Mouse (Mus musculus): ENCODE measurements around the gene Trim72.
"Not testable (repeated sequence)": the region's sequence is repeated elsewhere in the genome, so short reads cannot be mapped to it uniquely, and the experiment has no call there.

The Trim72 gene

GRCm38 (mm10) chr7:128009715-128010340, 6.1 kb downstream of the Trim72 start:
- DNase-seq: no peak

GRCm38 (mm10) chr7:128012136-128012780, 8.5 kb downstream of the Trim72 start:
- DNase-seq: no peak

DNA sequence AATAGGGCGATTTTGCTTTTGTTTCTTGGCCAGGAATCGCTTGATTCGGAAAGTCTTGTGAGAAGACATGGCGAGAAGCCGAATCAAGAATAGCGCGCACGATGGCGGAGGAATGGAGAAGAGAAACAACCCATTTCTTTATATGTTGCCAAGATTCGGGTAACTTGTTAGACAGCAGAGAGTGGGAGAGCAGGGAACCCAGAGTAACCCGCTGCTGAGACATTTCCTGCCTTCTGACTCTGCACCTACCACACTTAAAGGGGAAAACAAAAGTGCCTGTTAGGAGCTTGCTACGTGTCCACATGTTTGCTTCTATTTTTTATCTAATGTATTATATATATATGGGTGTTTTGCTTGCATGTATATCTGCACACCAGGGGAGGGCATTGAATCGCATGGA, 9.4 kb downstream of the Trim72 start:
- no peak for DNase-seq

DNA sequence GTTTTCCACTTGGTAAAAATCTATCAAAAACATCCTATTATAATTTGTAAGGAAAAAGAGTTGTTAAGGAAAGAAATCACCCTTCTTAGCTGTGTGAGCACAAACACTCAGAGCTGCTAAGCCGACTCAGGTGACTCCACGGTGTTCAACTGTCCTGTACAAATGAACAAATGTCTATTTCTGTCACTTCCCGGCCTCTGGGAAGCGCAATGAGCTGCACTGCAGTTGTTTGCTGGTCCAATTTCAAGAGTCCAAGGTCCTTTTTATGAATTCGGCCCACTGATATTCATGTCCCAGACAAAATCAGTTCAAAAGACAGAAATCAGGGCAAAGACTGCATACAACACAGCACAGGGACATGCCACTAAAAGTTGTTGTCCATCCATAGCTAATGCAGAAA, 12.4 kb downstream of the Trim72 start:
- not testable (repeated sequence) for DNase-seq

GRCm38 (mm10) chr7:128016650-128017049, 12.9 kb downstream of the Trim72 start:
- no peak for DNase-seq

DNA sequence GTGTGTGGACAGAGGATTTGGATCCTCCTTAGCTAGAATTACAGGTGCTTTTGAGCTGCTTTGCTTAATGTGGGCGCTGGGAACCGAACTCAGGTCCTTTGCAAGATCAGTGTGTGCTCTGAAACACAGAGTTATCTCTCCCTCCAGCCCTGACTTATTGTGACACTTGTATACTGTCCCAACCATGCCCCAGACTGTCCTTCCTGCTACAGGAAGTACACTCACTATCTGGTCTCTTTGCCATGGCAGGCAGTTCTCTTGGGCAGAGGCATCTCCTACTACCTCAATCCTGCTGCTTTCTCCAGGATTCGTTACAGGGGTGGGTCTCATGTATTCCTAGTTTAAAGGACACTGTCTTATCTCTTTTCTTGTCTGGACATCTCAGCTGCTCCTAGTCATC, 14.5 kb downstream of the Trim72 start:
- DNase-seq: no peak

DNA sequence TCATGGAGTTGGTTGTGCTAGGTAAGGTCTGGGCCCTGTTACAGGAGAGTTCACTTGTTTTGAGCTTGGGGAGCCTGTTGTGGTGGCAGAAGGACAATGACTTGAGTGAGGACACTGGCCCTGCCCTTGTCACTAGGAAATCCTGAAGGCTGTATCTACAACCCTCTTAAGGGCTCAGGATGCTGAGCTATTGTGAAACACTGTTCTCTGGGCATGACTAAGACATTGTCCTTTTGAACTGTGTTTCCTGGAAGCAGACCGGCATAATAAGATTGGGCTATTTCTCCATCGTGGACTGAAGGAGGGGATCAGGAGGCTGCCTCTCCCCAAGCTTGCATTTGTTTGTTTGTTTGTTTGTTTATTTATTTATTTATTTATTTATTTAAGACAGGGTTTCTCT, 15.4 kb downstream of the Trim72 start:
- DNase-seq: no peak

DNA sequence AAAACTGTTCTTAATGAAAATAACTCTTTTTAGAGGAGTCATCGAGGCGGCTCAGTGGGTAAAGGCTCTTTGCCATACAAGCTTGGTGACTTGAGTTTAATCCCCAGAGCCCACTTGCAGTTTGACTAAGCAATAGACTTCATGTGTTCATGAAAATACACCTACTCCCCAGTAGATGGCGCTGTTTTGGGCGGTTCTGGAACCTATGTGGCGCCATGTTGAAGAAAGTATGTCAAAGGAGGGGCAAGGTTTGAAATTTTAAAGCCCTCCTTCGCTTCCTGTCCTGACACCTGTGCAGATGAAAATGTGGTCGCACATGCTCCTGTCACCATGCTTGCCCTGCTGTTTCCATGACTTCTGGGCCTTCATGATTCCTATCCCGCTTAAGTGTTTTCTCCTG, 19.2 kb downstream of the Trim72 start:
- DNase-seq: no peak

GRCm38 (mm10) chr7:128023565-128023964, 19.8 kb downstream of the Trim72 start:
- DNase-seq: no peak

- no peak for DNase-seq
Measured at GRCm38 (mm10) chr7:128024364-128024763, 20.6 kb downstream of the Trim72 start.

DNA sequence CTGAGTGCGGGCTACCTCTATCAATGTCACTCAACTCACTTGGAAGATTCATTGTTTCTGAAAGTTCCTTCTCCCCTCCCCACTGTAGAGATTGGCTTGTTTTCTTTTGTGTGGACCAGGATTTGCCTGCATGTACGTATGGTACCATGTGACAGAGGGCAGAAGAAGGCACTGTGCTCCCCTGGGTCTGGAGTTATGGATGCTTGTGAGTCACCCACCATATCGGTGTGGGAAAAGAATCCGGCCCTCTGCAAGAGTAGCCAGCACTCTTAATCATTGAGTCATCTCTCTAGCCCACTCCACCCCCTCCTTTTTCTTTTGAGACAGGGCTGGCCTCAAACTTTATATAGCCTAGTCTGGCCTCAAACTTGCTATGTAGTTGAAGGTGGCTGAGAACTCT, 21.2 kb downstream of the Trim72 start:
- DNase-seq: no peak

GRCm38 (mm10) chr7:128025381-128025780, 21.6 kb downstream of the Trim72 start:
- no peak for DNase-seq

- DNase-seq: no peak
Measured at GRCm38 (mm10) chr7:128031403-128031976, 27.7 kb downstream of the Trim72 start.

DNA sequence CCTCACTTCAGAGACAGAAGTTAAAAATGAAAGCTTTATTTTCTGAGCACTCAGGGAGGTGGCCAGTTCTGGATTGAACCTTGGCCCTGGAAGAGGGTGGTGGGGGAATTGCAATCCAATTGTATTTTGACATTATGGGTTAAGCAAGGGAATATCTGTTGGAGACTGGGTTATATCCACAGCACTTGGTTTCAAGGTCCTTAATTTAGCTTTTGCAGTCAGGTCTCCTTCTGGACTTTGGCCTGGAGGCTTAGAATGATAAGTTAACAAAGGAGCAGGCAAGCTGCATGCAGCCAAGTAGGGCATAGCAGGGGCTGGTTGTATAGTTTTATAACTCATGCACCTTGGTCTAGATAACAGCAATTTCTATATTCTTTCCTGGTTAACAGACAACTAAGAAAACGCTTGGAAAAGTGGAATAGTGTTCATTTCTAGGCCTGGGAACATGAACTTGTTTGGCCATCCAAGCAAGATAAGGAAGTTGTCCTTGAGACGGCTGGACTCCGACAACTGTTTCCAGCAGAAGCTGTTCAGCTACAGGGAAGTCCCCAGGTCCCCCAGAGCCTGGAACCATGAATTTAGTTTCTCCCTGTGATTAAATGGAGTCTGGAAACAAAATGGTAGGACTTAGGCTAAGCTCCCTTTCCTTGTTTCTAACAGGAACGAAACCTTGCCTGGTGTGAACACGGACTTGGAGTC, 28.7 kb downstream of the Trim72 start:
- no peak for DNase-seq

DNA sequence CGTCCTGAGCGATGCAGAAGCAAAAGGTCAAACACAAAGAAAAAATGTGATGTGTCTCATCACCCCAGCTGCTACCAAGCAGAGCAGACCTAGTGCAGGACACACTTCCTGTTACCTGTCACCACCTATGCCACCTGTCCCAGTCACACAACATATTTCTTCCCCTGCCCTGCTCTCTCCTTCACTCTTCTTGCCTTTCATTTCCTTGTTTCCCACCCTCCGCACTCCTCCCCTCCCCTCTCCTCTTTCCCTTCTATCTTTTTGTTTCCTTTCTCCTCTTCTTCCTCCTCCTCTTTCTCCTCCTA, 29.2 kb downstream of the Trim72 start:
- no peak for DNase-seq

GRCm38 (mm10) chr7:128033616-128034015, 29.9 kb downstream of the Trim72 start:
- DNase-seq: no peak

DNA sequence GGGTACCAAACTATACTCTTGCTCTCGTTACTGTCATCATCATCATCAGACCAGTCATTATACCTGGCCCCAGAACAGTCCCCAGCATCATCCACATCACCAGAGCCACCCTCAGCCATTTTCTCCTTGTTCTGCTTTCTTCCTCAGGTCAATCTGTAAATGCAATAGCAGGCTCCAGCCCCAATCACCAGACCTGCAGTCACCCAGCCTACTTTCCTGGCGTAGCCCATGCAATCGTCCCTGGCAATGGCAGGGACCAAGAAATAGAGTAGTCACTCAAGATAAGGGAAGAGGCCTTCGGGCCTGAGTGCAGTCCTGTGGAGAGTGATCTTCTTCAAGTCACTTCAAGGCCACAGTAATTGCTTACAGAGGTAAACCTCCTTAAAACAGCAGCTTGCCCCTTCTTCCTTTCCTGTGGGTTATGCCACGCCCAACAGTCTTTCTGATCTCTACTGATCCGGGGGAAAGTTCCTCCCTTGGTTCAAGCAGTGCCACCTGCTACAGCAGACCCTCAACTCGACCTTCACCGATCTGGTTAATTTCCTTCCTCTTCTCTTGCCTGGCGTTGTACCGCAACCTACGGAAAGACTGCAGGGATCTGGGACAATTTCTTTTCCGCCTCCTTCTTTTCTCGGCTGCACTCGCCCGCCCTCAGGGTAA, 38.5 kb downstream of the Trim72 start:
- DNase-seq: not testable (repeated sequence)

GRCm38 (mm10) chr7:128044142-128044785, 40.5 kb downstream of the Trim72 start:
- DNase-seq: no peak

DNA sequence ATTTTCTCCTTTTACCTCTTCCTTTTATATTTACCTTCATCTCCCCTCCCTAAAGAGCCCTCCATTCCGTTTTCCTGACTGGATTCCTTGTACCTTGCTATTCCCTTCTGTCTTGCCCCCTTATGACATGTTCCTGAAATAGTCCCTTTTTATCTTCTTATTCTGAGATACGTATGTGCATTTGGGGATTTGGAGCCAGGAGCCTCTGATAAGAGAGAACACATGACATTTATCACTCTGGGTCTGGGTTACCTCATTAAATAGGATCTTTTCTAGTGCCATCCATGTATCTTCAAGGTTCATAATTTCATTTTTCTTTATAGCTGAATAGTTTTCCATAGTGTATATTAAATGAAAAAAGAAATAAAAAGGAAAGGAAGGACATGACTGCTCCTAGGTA, 41.9 kb downstream of the Trim72 start:
- no peak for DNase-seq

DNA sequence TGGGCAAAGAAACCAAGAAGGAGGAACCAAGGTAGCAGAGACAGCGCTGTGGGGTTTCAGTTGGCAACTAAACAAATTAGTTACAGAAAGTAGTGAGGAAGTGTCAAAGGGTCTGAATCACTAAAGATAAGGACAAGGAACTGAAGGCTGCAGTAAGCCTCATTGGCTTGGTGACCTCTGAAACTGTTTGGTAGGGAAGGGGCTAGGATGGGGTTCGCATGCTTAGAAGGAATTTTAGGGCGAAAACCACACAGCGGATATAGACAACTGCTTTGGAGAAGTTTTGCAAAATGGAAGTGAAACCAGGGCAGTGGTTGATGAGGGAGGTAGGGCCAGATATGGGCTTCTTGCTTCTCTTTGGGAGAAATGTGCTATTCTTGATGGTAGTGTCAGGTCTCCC, 45.1 kb downstream of the Trim72 start:
- DNase-seq: no peak

DNA sequence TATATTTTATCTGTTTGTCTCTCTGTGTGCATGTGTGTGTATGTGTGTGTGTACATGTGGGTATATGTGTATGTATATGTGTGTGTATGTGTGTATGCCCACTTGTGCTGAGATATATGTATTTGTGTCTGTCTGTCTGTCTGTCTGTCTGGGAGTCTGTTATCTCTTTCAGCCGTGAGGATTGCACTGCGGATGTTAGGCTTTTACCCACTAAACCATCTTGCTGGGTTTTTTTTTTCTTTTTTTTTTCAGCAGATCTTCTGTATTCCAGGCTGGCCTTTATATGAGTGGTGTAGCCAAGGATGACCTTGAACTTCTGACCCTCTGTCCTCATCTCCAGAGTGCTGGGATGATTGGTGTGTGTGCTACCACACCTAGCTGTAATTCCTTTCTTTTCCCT, 45.5 kb downstream of the Trim72 start:
- DNase-seq: no peak

GRCm38 (mm10) chr7:128050739-128051138, 47.0 kb downstream of the Trim72 start:
- no peak for DNase-seq

DNA sequence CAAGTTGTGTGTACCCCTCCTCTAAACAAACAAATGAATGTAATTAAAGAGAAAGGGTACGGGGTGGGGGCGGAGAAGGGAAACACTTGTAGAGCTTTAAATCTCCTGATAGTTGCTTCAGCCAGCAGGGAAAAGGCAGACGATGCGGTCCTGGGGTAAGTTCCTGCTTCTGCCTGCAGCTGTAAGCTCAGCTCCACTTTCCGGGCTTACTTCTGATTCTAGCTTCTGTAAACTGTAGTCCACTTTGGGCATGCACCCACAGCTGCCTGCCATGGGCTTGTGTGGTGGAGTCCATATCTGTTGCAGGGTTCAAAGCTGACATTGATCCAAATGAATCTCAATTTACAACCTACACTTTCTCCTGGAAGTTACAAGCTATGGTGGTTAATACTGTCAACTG, 49.3 kb downstream of the Trim72 start:
- no peak for DNase-seq

Measured in cerebellum, adult 18-20 months (tissue).